Mouse (Mus musculus) embryonic facial prominence, embryonic 11.5 days (tissue): ENCODE measurements around the gene Gm10260. TPM values are rescaled to one million over a fixed set of nuclear protein-coding genes. Genes with fewer than 3 reads are reported as not detected.

Source experiments
- ATAC-seq: fragments of 200-750 bp; cut with Nextera tagmentation; replicated peaks from 2 replicates; pipeline ENCODE4 v1.8.0; 2017; ENCODE audit warnings: low read depth; ENCODE audit not compliant: insufficient number of reproducible peaks, low FRiP score, low TSS enrichment
- DNase-seq: peaks from one replicate; pipeline ENCODE4 v3.0.0-alpha.2; 2015; ENCODE audit warnings: low spot score
- H3K27ac ChIP-seq: fragments of 300-500 bp; sonication (generic); replicated peaks from 2 replicates; pipeline ENCODE4 v1.5.1; 2014; ENCODE audit warnings: mild to moderate bottlenecking, low read depth, low read length, control low read depth
- H3K27me3 ChIP-seq: fragments of 300-500 bp; sonication (generic); 2 replicates; pipeline ENCODE4 v1.6.1; 2014; ENCODE audit warnings: mild to moderate bottlenecking, low read length, moderate library complexity, mixed read lengths; ENCODE audit not compliant: control insufficient read depth, insufficient read depth
- H3K36me3 ChIP-seq: fragments of 300-500 bp; sonication (generic); replicated peaks from 2 replicates; pipeline ENCODE4 v1.6.1; 2014; ENCODE audit warnings: low read depth, mild to moderate bottlenecking, low read length, moderate library complexity, mixed read lengths; ENCODE audit not compliant: control insufficient read depth, insufficient read depth
- H3K4me1 ChIP-seq: fragments of 300-500 bp; sonication (generic); 2 replicates; pipeline ENCODE4 v1.6.1; 2014; ENCODE audit warnings: low read length, mixed read lengths; ENCODE audit not compliant: control insufficient read depth, insufficient read depth
- H3K4me2 ChIP-seq: fragments of 300-500 bp; sonication (generic); 2 replicates; pipeline ENCODE4 v1.6.1; 2014; ENCODE audit warnings: low read depth, mild to moderate bottlenecking, control low read depth, low read length, moderate library complexity
- H3K4me3 ChIP-seq: fragments of 300-500 bp; sonication (generic); 2 replicates; pipeline ENCODE4 v1.5.1; 2014; ENCODE audit warnings: low read depth, low read length, control low read depth
- H3K9ac ChIP-seq: fragments of 300-500 bp; sonication (generic); replicated peaks from 2 replicates; pipeline ENCODE4 v1.6.1; 2014; ENCODE audit warnings: mild to moderate bottlenecking, control low read depth, low read length
- H3K9me3 ChIP-seq: fragments of 300-500 bp; sonication (generic); replicated peaks from 2 replicates; pipeline ENCODE4 v1.6.1; 2016; ENCODE audit warnings: mild to moderate bottlenecking, low read length, inconsistent platforms, mixed read lengths; ENCODE audit not compliant: control insufficient read depth
- WGBS: fragments of 180-500 bp; shearing (Covaris S2); extraction: QIAGEN DNeasy Blood & Tissue Kit; methylation state at CpG from one replicate; pipeline ENCODE4 v1.1.7; 2014; 5-methylcytosine and 5-hydroxymethylcytosine counted together
- polyA plus RNA-seq: library from polyadenylated mRNA; unstranded; fragments of >200 nt; fragmentation: Nextera tagmentation; extraction: Ambion mirVana; gene quantifications from 2 replicates; pipeline ENCODE4 v1.2.1, GENCODE M21; 2014

Gm10260 gene
- polyA plus RNA-seq: 4.4 and 6.1 TPM in 2 replicates

DNA sequence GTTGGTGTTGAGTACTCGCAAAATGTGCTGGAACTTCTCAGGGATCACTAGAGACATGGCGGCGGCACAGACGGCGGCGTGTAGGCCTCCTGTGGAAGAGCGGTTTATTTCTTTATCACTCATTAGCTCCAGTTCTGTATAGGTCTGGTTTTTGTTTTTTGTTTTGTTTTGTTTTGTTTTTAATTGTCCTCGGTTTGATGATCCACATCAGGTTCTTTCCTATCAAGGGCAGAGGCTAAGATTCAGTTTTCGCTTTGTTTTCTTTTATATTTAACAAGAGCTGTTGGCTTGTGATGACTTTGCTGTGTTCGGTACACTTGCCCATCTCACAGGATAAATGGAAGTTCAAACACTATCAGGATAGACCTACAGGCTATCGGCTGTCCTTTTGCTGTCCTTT is at the start of gene Gm10260:
Gene Gm10260 (minus strand): TSS at position 101 of the 400 bp plus-strand sequence.
- ATAC-seq (no peak), DNase-seq (no peak)
- Histone ChIP-seq H3K27ac (no peak within 1 kb of the TSS), H3K4me2 (no peak within 1 kb of the TSS), H3K9me3 (no peaks in the 10 kb centered on the region), H3K36me3 (no peaks in the 10 kb centered on the region), H3K27me3 (no peaks in the 10 kb centered on the region), H3K9ac (no peak within 1 kb of the TSS), H3K4me1 (no peaks in the 10 kb centered on the region), H3K4me3 (no peak within 1 kb of the TSS)
- 97% methylated on average over 10 of the region's 11 CpGs for WGBS

DNA sequence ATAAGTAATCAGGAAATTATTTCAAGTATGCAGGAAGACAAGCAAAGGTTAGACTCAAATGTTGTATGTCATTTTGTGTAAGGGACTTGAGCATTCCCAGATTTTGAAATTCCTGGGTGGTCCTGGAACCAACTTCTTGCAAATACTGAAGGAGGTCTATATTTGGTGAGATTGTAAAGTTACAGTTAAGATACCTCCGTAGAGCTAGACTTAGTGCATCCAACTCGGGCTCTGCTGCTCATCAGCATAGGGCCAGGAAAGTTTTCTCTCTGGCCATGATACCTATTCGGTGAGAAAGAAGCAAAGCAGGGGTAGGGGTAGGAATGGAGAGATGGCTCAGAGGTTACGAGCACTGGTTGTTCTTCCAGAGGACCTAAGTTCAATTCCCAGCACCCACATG is 49.4 kb upstream of the Gm10260 start:
- ATAC-seq: no peak
- no peak overlapping the region for H3K27ac ChIP-seq
- no peaks in the 10 kb centered on the region for H3K9me3 ChIP-seq
- H3K4me3 ChIP-seq: no peak overlapping the region
- 90% methylated on average over 4 of the region's 4 CpGs for WGBS
- H3K4me2 ChIP-seq: no peak overlapping the region
- no peaks in the 10 kb centered on the region for H3K4me1 ChIP-seq
- no peaks in the 10 kb centered on the region for H3K36me3 ChIP-seq
- no peaks in the 10 kb centered on the region for H3K27me3 ChIP-seq
- H3K9ac ChIP-seq: no peak overlapping the region
- no peak for DNase-seq

- ATAC-seq: no peak
- H3K4me3 ChIP-seq: no peak overlapping the region
- no peaks in the 10 kb centered on the region for H3K27me3 ChIP-seq
- no peak overlapping the region for H3K27ac ChIP-seq
- H3K9me3 ChIP-seq: no peaks in the 10 kb centered on the region
- H3K9ac ChIP-seq: no peak overlapping the region
- no peak overlapping the region for H3K4me2 ChIP-seq
- 82% methylated on average over 9 of the region's 9 CpGs for WGBS
- H3K4me1 ChIP-seq: no peaks in the 10 kb centered on the region
- no peaks in the 10 kb centered on the region for H3K36me3 ChIP-seq
- no peak for DNase-seq
These were observed 45.5 kb upstream of the Gm10260 start for GRCm38 (mm10) chr13:97805907-97806306.

DNA sequence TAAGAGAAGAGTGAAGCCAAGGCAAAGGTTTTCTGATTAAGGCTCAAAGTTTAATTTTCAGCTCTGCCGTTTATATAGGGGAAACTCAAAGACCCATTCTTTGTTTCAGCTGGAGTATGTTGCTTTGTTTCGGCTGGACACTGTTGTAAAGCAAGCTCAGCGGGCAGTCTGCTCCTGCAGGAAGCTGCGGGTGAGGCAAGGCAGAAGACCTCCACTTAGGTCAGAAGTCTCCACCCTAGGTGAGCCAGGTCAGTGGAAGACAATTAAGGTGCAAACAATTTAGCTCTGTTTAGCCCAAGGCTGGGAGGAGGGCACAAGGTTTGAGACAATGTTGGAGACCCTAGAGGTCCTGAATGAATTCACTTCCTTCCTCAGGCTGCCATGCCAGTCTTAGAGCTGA is 42.0 kb upstream of the Gm10260 start:
- no peaks in the 10 kb centered on the region for H3K27me3 ChIP-seq
- H3K9ac ChIP-seq: no peak overlapping the region
- no peak overlapping the region for H3K4me3 ChIP-seq
- ATAC-seq (no peak), DNase-seq (no peak)
- no peak overlapping the region for H3K4me2 ChIP-seq
- no peaks in the 10 kb centered on the region for H3K9me3 ChIP-seq
- WGBS: 40% methylated on average over 4 of the region's 4 CpGs
- no peak overlapping the region for H3K27ac ChIP-seq
- no peaks in the 10 kb centered on the region for H3K36me3 ChIP-seq
- no peaks in the 10 kb centered on the region for H3K4me1 ChIP-seq

- 7% methylated on average over 5 of the region's 5 CpGs for WGBS
- Histone ChIP-seq H3K4me3 (no peak overlapping the region), H3K27ac (no peak overlapping the region), H3K27me3 (no peaks in the 10 kb centered on the region), H3K9me3 (no peaks in the 10 kb centered on the region), H3K36me3 (no peaks in the 10 kb centered on the region), H3K4me2 (no peak overlapping the region), H3K9ac (no peak overlapping the region), H3K4me1 (no peaks in the 10 kb centered on the region)
- ATAC-seq (peak; percentile 61; the same call in 1 of the 2 replicates), DNase-seq (peak; percentile 60)
These were observed 37.0 kb upstream of the Gm10260 start for GRCm38 (mm10) chr13:97797462-97797861.

- no peak overlapping the region for H3K27ac ChIP-seq
- ATAC-seq (no peak), DNase-seq (no peak)
- H3K4me3 ChIP-seq: no peak overlapping the region
- no peaks in the 10 kb centered on the region for H3K36me3 ChIP-seq
- no peak overlapping the region for H3K4me2 ChIP-seq
- H3K4me1 ChIP-seq: no peaks in the 10 kb centered on the region
- H3K9ac ChIP-seq: no peak overlapping the region
- no peaks in the 10 kb centered on the region for H3K27me3 ChIP-seq
- WGBS: 80% methylated on average over 1 of the region's 1 CpGs
- H3K9me3 ChIP-seq: no peaks in the 10 kb centered on the region
These were observed 34.3 kb upstream of the Gm10260 start for GRCm38 (mm10) chr13:97794780-97795179.

DNA sequence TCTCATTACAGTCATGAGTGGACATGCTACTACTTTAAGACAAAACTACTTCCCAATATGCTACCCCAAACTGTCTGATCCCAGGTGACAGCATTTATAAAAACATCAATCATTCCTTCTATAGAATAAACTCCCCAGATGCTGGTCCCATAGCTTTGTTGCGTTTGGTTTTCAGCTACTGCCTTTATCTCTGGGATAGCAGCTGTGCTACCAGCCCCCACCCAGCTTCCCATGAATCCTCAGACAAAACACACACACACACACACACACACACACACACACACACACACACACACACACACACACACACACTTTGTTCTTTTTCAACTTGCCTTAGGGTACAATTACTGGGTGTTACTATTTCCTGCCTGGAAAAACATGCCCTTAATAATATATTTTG is 33.5 kb upstream of the Gm10260 start:
- H3K9me3 ChIP-seq: no peaks in the 10 kb centered on the region
- H3K4me3 ChIP-seq: no peak overlapping the region
- H3K4me1 ChIP-seq: no peaks in the 10 kb centered on the region
- DNase-seq (no peak), ATAC-seq (no peak)
- H3K27me3 ChIP-seq: no peaks in the 10 kb centered on the region
- no peak overlapping the region for H3K27ac ChIP-seq
- H3K9ac ChIP-seq: no peak overlapping the region
- WGBS: 48% methylated on average over 1 of the region's 1 CpGs
- no peaks in the 10 kb centered on the region for H3K36me3 ChIP-seq
- no peak overlapping the region for H3K4me2 ChIP-seq

GRCm38 (mm10) chr13:97791664-97792063 is 31.2 kb upstream of the Gm10260 start:
- ATAC-seq: peak; percentile 81
- Histone ChIP-seq H3K4me1 (no peaks in the 10 kb centered on the region), H3K36me3 (no peaks in the 10 kb centered on the region), H3K27ac (no peak overlapping the region), H3K4me2 (no peak overlapping the region), H3K27me3 (no peaks in the 10 kb centered on the region), H3K9ac (no peak overlapping the region), H3K9me3 (no peaks in the 10 kb centered on the region), H3K4me3 (no peak overlapping the region)
- peak; percentile 68 for DNase-seq
- 51% methylated on average over 6 of the region's 6 CpGs for WGBS
